Mouse (Mus musculus) liver (tissue): ENCODE results near the gene Kcna3.

Experiments used
- DNase-seq: peaks from one replicate; pipeline ENCODE4 v3.0.0-alpha.2; 2020; ENCODE audit warnings: mixed read lengths

Gene Kcna3

GRCm38 (mm10) chr3:107065510-107066095, 29.6 kb downstream of the Kcna3 start:
- no peak for DNase-seq

- DNase-seq = no peak
Observed at GRCm38 (mm10) chr3:107066165-107066850, 30.3 kb downstream of the Kcna3 start.

GRCm38 (mm10) chr3:107067245-107067644, 31.3 kb downstream of the Kcna3 start:
- DNase-seq = no peak

- DNase-seq = no peak
Observed at GRCm38 (mm10) chr3:107073863-107074262, 37.9 kb downstream of the Kcna3 start.

GRCm38 (mm10) chr3:107075705-107076104, 39.7 kb downstream of the Kcna3 start:
- no peak for DNase-seq

GRCm38 (mm10) chr3:107076658-107077057, 40.7 kb downstream of the Kcna3 start:
- no peak for DNase-seq

GRCm38 (mm10) chr3:107077101-107077500, 41.1 kb downstream of the Kcna3 start:
- no peak for DNase-seq

- DNase-seq = no peak
Observed at GRCm38 (mm10) chr3:107080803-107081202, 44.8 kb downstream of the Kcna3 start.

GRCm38 (mm10) chr3:107081227-107081626, 45.3 kb downstream of the Kcna3 start:
- DNase-seq = no peak

- no peak for DNase-seq
Observed at GRCm38 (mm10) chr3:107084586-107084985, 48.6 kb downstream of the Kcna3 start.

- no peak for DNase-seq
Observed at GRCm38 (mm10) chr3:107087410-107087809, 51.4 kb downstream of the Kcna3 start.
